Mouse (Mus musculus): ENCODE data around the gene Senp8. TPM values are rescaled to one million over a fixed set of nuclear protein-coding genes. Genes with fewer than 3 reads are reported as not detected.
A peak's percentile ranks its signal among the peaks of the same experiment; 100 is the strongest.

Senp8 gene
- polyA plus RNA-seq, 2 experiments, result 1.8 to 3.1 TPM

DNA sequence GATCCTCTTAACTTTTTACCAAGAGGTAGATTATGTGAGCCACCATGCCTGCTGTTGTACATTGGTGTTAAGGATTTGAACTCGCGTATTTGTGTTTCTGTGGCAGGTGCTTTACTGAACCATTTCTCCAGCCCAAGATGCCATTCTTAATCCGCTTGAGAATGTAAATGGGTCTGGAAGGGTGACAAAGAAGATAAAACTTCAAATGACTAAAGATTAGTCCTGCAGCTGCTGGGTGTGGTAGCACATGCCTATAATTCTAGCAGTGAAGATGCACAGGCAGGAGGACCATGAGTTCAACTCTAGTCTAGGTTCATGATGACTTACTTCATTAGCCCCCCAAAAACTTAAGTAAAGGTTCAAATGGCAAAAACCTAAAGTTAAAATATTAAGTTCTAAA is 6.6 kb downstream of the Senp8 start:
- H3K9me3 ChIP-seq (ENCODE audit: control insufficient read depth, low read length), result no peaks in the 10 kb centered on the region
- H3K4me2 ChIP-seq (ENCODE audit: low read depth), result no peak overlapping the region
- H3K27me3 ChIP-seq (ENCODE audit: control insufficient read depth, insufficient read depth, low read length), result no peaks in the 10 kb centered on the region
- no peak overlapping the region for H3K27ac ChIP-seq
- ATAC-seq (ENCODE audit: insufficient read depth) (peak; percentile 72; the same call in 1 of the 2 replicates), DNase-seq (ENCODE audit: low read depth in 3 of 3, low spot score in 3 of 3) (no peak)
- H3K4me3 ChIP-seq (ENCODE audit: insufficient read depth in 1 of 2, low read depth in 2 of 2, low read length in 2 of 2), result no peak overlapping the region
- 56% methylated on average over 3 of the region's 3 CpGs for WGBS (ENCODE audit: insufficient replicate concordance)
- H3K4me1 ChIP-seq (replicated peaks; ENCODE audit: control insufficient read depth in 2 of 2, insufficient read depth in 2 of 2, low read length in 1 of 2), result peaks cover 13 to 15% of the 10 kb centered on the region in 2 experiments
- H3K9ac ChIP-seq (replicated peaks), result no peak overlapping the region
- TF ChIP-seq EP300 (IDR thresholded peaks at IDR 0.05; ENCODE audit: low read depth) (peak; percentile 29; the same call in 1 of the 2 replicates), CTCF (IDR thresholded peaks at IDR 0.05; ENCODE audit: low read depth) (no peak)
- H3K36me3 ChIP-seq (replicated peaks; ENCODE audit: control insufficient read depth, insufficient read depth, low read depth), result no peaks in the 10 kb centered on the region

DNA sequence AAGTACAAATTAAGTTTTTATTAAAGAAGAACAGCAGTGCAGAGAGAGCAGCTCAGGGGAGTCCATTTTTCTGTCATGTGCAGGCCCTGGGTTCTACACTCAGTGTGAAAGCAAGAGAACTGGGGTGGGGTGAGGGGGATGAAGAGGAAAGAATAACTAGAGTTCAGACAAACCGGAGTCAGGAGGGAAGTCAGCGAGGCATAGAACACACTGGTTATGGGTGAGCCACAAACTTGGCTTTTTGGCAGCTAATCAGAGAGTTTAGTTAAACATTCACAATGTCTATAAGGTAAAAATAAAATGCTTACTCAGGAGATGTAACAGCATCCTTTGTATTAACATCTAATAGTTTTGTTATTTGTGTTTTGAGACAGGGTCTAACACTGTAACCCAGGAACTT is 9.9 kb downstream of the Senp8 start:
- WGBS (ENCODE audit: insufficient replicate concordance), result 66% methylated on average over 2 of the region's 2 CpGs
- DNase-seq (ENCODE audit: low read depth in 3 of 3, low spot score in 3 of 3) (no peak), ATAC-seq (ENCODE audit: insufficient read depth) (no peak)
- TF ChIP-seq CTCF (IDR thresholded peaks at IDR 0.05; ENCODE audit: low read depth), result no peak
- TF ChIP-seq EP300 (IDR thresholded peaks at IDR 0.05; ENCODE audit: low read depth), result no peak
- H3K4me2 ChIP-seq (ENCODE audit: low read depth), result no peak overlapping the region
- no peak overlapping the region for H3K9ac ChIP-seq (replicated peaks)
- no peaks in the 10 kb centered on the region for H3K9me3 ChIP-seq (ENCODE audit: control insufficient read depth, low read length)
- no peaks in the 10 kb centered on the region for H3K36me3 ChIP-seq (replicated peaks; ENCODE audit: control insufficient read depth, insufficient read depth, low read depth)
- H3K27me3 ChIP-seq (ENCODE audit: control insufficient read depth, insufficient read depth, low read length), result no peaks in the 10 kb centered on the region
- no peak overlapping the region for H3K27ac ChIP-seq
- H3K4me1 ChIP-seq (replicated peaks; ENCODE audit: control insufficient read depth in 2 of 2, insufficient read depth in 2 of 2, low read length in 1 of 2), result peaks cover 10 to 11% of the 10 kb centered on the region in 2 experiments
- H3K4me3 ChIP-seq (ENCODE audit: insufficient read depth in 1 of 2, low read depth in 2 of 2, low read length in 2 of 2), result no peak overlapping the region

DNA sequence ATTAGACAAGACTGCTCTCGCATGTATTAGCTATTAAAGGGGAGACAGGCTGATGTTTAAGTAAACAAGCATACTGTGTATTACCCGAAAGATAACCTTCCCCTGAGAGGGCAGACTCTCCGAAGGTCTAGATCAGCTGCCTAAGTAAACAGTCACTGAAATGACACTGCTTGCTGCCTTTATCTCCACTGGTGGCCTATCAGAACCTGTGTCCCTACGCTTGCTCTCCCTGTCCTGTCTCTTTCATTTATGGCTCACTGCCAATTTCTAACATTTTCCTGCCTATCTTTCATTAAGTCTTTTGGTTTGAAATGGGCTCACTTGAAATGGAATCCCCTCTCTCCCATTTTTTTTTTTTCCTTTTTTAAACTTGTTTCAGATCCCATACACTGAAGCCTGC is 15.1 kb downstream of the Senp8 start:
- no peak for DNase-seq (ENCODE audit: low read depth in 3 of 3, low spot score in 3 of 3)
- H3K9me3 ChIP-seq (ENCODE audit: control insufficient read depth, low read length), result no peaks in the 10 kb centered on the region
- WGBS (ENCODE audit: insufficient replicate concordance), result 21% methylated on average over 4 of the region's 4 CpGs
- no peaks in the 10 kb centered on the region; a peak in 1 of 4 replicates for H3K4me1 ChIP-seq (replicated peaks; ENCODE audit: control insufficient read depth in 2 of 2, insufficient read depth in 2 of 2, low read length in 1 of 2)
- H3K9ac ChIP-seq (replicated peaks), result no peak overlapping the region
- H3K36me3 ChIP-seq (replicated peaks; ENCODE audit: control insufficient read depth, insufficient read depth, low read depth), result no peaks in the 10 kb centered on the region
- TF ChIP-seq EP300 (IDR thresholded peaks at IDR 0.05; ENCODE audit: low read depth) (no peak), CTCF (IDR thresholded peaks at IDR 0.05; ENCODE audit: low read depth) (no peak)
- H3K4me2 ChIP-seq (ENCODE audit: low read depth), result no peak overlapping the region
- H3K27me3 ChIP-seq (ENCODE audit: control insufficient read depth, insufficient read depth, low read length), result no peaks in the 10 kb centered on the region
- H3K27ac ChIP-seq, result no peak overlapping the region
- ATAC-seq (ENCODE audit: insufficient read depth), result peak; percentile 56
- H3K4me3 ChIP-seq (ENCODE audit: insufficient read depth in 1 of 2, low read depth in 2 of 2, low read length in 2 of 2), result no peak overlapping the region

DNA sequence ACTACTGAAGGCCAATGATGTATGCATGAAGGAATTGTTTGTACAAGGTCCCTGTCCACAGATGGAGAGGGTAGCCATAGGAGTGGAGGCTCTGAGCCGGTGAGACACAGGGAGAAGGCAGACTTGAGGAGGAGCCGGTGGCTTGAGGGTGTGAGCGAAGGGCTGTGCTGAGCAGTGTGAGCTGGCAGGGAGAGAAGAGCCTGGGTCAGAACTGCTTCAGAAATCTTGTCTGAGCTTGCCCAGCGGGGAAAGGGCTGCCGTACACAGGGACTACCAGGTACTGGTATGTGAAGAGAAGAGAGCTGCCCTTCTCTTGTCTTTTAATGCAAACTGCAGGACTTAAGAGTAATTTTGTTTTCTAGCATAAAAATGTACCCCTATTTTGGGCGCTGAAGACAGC is 17.4 kb downstream of the Senp8 start:
- WGBS (ENCODE audit: insufficient replicate concordance), result 64% methylated on average over 6 of the region's 6 CpGs
- Histone ChIP-seq H3K27ac (no peak overlapping the region), H3K4me2 (ENCODE audit: low read depth) (no peak overlapping the region), H3K9ac (replicated peaks) (no peak overlapping the region), H3K9me3 (ENCODE audit: control insufficient read depth, low read length) (no peaks in the 10 kb centered on the region), H3K27me3 (ENCODE audit: control insufficient read depth, insufficient read depth, low read length) (no peaks in the 10 kb centered on the region), H3K4me3 (ENCODE audit: insufficient read depth in 1 of 2, low read depth in 2 of 2, low read length in 2 of 2) (no peak overlapping the region), H3K4me1 (replicated peaks; ENCODE audit: control insufficient read depth in 2 of 2, insufficient read depth in 2 of 2, low read length in 1 of 2) (no peaks in the 10 kb centered on the region; a peak in 1 of 4 replicates), H3K36me3 (replicated peaks; ENCODE audit: control insufficient read depth, insufficient read depth, low read depth) (no peaks in the 10 kb centered on the region)
- DNase-seq (ENCODE audit: low read depth in 3 of 3, low spot score in 3 of 3) (no peak), ATAC-seq (ENCODE audit: insufficient read depth) (no peak)
- TF ChIP-seq CTCF (IDR thresholded peaks at IDR 0.05; ENCODE audit: low read depth), result no peak
- no peak for TF ChIP-seq EP300 (IDR thresholded peaks at IDR 0.05; ENCODE audit: low read depth)

DNA sequence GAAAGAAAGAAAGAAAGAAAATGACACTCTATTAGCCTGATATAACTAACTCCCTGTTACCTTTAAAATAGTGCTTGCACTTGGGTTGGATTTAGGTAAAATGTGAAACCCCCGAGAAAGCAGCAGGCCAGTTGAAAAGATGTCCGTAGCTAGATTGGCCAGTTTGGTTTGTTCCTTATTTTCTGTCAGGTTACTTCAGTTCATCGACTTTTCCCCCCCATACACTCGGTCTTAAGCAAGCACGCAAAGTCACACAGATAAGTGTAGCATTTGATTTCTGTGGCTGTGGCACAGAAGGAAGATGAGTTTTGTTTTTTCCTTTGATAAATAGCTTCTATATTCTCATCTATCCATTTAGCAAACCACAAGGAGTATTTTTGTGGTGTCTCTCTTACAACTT is 19.4 kb downstream of the Senp8 start:
- no peak for DNase-seq (ENCODE audit: low read depth in 3 of 3, low spot score in 3 of 3)
- no peak overlapping the region for H3K27ac ChIP-seq
- H3K9me3 ChIP-seq (ENCODE audit: control insufficient read depth, low read length), result no peaks in the 10 kb centered on the region
- WGBS (ENCODE audit: insufficient replicate concordance), result 59% methylated on average over 5 of the region's 5 CpGs
- H3K4me2 ChIP-seq (ENCODE audit: low read depth), result no peak overlapping the region
- ATAC-seq (ENCODE audit: insufficient read depth), result no peak
- H3K27me3 ChIP-seq (ENCODE audit: control insufficient read depth, insufficient read depth, low read length), result no peaks in the 10 kb centered on the region
- TF ChIP-seq CTCF (IDR thresholded peaks at IDR 0.05; ENCODE audit: low read depth) (no peak), EP300 (IDR thresholded peaks at IDR 0.05; ENCODE audit: low read depth) (no peak)
- H3K36me3 ChIP-seq (replicated peaks; ENCODE audit: control insufficient read depth, insufficient read depth, low read depth), result no peaks in the 10 kb centered on the region
- H3K9ac ChIP-seq (replicated peaks), result no peak overlapping the region
- H3K4me1 ChIP-seq (replicated peaks; ENCODE audit: control insufficient read depth in 2 of 2, insufficient read depth in 2 of 2, low read length in 1 of 2), result no peaks in the 10 kb centered on the region; a peak in 1 of 4 replicates
- no peak overlapping the region for H3K4me3 ChIP-seq (ENCODE audit: insufficient read depth in 1 of 2, low read depth in 2 of 2, low read length in 2 of 2)

Data from liver, embryonic 14.5 days (tissue).